Mouse (Mus musculus): Measurements from ENCODE around the gene Grb7. TPM values are rescaled to one million over a fixed set of nuclear protein-coding genes. Genes with fewer than 3 reads are reported as not detected.

Gene Grb7
- polyA plus RNA-seq, 1 experiment, result 137 TPM

DNA sequence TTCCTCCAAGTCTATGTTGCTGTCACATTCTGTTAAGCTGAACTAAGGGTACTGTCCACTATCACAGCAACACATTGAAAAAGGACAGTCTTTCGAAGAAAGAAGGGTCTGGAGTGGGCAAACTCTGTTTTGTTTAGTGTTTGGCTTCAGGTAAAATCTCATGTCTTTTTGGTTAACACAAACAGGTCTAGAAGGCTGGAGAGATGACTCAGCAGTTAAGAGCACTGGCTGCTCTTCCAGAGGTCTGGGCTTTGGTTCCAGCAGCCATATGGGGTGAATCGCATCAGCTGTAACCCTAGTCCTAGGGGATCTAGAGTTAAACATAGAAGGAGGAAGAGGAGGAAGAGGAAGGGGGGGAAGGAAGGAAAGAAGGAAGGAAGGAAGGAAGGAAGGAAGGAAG lies 39.6 kb downstream of the Grb7 start:
- no peak for TF ChIP-seq CTCF (IDR thresholded peaks at IDR 0.05; ENCODE audit: extremely low read depth, insufficient read length, insufficient replicate concordance, low read depth, low read length)
- no peak for TF ChIP-seq POLR2A (IDR thresholded peaks at IDR 0.05; ENCODE audit: low read depth, low read length)
- Histone ChIP-seq H3K4me1 (ENCODE audit: control insufficient read depth, insufficient read depth, insufficient read length, low read length) (no peaks in the 10 kb centered on the region), H3K27ac (ENCODE audit: insufficient read depth, low read depth, low read length) (no peak overlapping the region), H3K27me3 (ENCODE audit: control insufficient read depth, insufficient read depth, low read length) (no peaks in the 10 kb centered on the region), H3K4me3 (ENCODE audit: low read depth, low read length) (no peak overlapping the region), H3K36me3 (ENCODE audit: control insufficient read depth, insufficient read depth, low read length) (no peaks in the 10 kb centered on the region)
- WGBS, result 89% methylated on average over 2 of the region's 2 CpGs

DNA sequence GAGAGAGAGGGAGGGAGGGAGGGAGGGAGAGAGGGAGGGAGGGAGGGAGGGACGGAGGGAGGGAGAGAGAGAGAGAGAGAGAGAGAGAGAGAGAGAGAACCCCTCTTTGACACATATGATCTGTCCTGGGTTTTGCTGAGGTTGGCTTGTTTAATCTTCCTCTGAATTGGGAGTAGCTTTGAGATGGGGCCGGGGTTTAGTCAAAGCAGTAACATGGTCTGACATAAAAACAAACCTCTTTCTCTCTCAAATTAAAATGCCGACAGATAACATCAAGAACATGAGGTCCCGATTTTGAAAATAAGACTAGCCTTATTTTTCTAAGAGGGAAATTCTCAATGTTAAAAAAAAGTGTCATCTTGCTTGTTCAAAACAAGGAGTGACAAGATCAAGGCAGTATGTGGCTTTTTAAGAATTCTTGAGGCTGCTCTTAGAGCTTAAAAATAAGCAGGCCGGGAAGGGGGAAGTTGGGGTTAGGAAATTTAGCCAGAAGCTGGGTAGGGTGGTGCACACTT lies 41.4 kb downstream of the Grb7 start:
- Histone ChIP-seq H3K36me3 (ENCODE audit: control insufficient read depth, insufficient read depth, low read length) (no peaks in the 10 kb centered on the region), H3K27ac (ENCODE audit: insufficient read depth, low read depth, low read length) (no peak overlapping the region), H3K4me1 (ENCODE audit: control insufficient read depth, insufficient read depth, insufficient read length, low read length) (no peaks in the 10 kb centered on the region), H3K4me3 (ENCODE audit: low read depth, low read length) (no peak overlapping the region), H3K27me3 (ENCODE audit: control insufficient read depth, insufficient read depth, low read length) (no peaks in the 10 kb centered on the region)
- 66% methylated on average over 5 of the region's 5 CpGs for WGBS
- TF ChIP-seq POLR2A (IDR thresholded peaks at IDR 0.05; ENCODE audit: low read depth, low read length), result no peak
- no peak for TF ChIP-seq CTCF (IDR thresholded peaks at IDR 0.05; ENCODE audit: extremely low read depth, insufficient read length, insufficient replicate concordance, low read depth, low read length)

DNA sequence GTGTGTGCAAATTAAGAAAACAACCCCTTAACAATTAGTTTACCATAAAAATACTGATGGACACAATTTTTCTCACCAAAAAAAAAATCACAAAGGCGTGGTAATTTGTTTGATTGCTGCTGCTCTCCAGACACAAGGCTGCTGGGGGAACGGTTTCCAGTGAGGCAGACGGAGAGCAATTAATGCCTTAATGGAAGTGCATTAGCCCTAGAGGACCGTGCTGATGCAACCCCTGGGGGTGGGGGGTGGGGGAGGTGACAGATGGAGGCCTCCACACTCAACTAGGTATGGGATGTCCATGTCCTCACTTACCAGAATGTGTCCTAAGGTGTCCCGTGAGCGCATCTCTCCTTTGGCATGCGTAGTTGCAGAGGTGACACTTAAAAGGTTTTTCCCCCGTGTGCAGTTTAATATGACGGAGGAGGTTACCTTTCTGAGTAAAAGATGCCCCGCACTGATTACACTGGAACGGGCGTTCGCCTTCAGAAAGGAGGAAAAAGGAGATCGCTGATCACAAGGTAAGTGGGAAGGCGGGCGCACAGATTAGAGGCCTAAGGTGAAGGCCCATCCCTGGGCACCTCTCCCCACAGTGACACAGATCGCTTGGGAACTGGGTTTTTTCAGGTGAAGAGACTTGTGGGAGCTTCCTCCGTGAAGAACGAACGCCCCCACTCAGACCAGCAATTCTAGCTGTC lies 42.5 kb downstream of the Grb7 start:
- TF ChIP-seq POLR2A (IDR thresholded peaks at IDR 0.05; ENCODE audit: low read depth, low read length), result no peak
- TF ChIP-seq CTCF (IDR thresholded peaks at IDR 0.05; ENCODE audit: extremely low read depth, insufficient read length, insufficient replicate concordance, low read depth, low read length), result no peak
- H3K27ac ChIP-seq (ENCODE audit: insufficient read depth, low read depth, low read length), result no peak overlapping the region
- no peak overlapping the region for H3K4me3 ChIP-seq (ENCODE audit: low read depth, low read length)
- no peaks in the 10 kb centered on the region for H3K36me3 ChIP-seq (ENCODE audit: control insufficient read depth, insufficient read depth, low read length)
- 68% methylated on average over 20 of the region's 20 CpGs for WGBS
- no peaks in the 10 kb centered on the region for H3K4me1 ChIP-seq (ENCODE audit: control insufficient read depth, insufficient read depth, insufficient read length, low read length)
- no peaks in the 10 kb centered on the region for H3K27me3 ChIP-seq (ENCODE audit: control insufficient read depth, insufficient read depth, low read length)

DNA sequence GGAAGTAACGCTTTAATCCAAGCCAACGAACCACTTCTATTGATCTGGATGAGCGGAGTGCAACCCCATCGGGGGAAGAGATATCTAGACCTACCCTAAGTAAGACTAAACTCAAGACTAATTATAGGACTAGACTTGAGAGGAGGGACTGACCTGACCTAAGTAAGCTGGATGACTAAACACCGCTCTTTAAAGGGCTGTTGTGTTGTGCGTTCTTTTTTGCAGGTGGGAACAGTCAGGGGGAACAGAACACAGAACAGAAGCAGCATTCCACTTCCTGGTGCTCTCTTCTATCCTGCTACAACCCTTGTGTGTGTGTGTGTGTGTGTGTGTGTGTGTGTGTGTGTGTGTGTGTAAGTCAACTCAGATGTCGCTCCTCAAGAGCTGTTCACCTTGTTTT lies 45.4 kb downstream of the Grb7 start:
- H3K4me1 ChIP-seq (ENCODE audit: control insufficient read depth, insufficient read depth, insufficient read length, low read length), result no peaks in the 10 kb centered on the region
- no peak for TF ChIP-seq POLR2A (IDR thresholded peaks at IDR 0.05; ENCODE audit: low read depth, low read length)
- TF ChIP-seq CTCF (IDR thresholded peaks at IDR 0.05; ENCODE audit: extremely low read depth, insufficient read length, insufficient replicate concordance, low read depth, low read length), result no peak

DNA sequence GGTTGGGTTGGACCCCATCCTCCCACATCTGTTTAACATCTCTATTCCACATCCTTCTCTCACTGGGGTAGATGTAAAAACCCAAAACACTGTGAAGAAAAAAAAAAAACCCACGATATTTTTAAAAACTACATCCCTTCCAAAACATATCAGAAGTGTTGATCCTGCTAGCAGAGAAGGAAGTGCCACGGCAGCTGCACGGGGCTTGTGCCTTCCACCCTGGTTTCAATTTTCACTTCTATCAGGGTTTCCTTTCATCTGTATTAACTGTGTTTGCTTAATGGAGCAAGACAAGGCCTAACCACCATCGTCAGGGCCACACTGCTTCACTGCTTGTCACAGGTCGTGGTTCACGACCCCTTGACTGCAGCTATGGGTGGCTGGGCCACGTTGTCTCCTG lies 46.8 kb downstream of the Grb7 start:
- no peaks in the 10 kb centered on the region for H3K4me1 ChIP-seq (ENCODE audit: control insufficient read depth, insufficient read depth, insufficient read length, low read length)
- H3K36me3 ChIP-seq (ENCODE audit: control insufficient read depth, insufficient read depth, low read length), result no peaks in the 10 kb centered on the region
- H3K27me3 ChIP-seq (ENCODE audit: control insufficient read depth, insufficient read depth, low read length), result no peaks in the 10 kb centered on the region
- peak overlapping the region; percentile 40 for H3K27ac ChIP-seq (ENCODE audit: insufficient read depth, low read depth, low read length)
- no peak overlapping the region for H3K4me3 ChIP-seq (ENCODE audit: low read depth, low read length)
- TF ChIP-seq POLR2A (IDR thresholded peaks at IDR 0.05; ENCODE audit: low read depth, low read length), result no peak
- TF ChIP-seq CTCF (IDR thresholded peaks at IDR 0.05; ENCODE audit: extremely low read depth, insufficient read length, insufficient replicate concordance, low read depth, low read length), result no peak
- WGBS, result 20% methylated on average over 7 of the region's 7 CpGs

More for the DNA sequence above, 45.4 kb downstream of the Grb7 start:
- no peak overlapping the region for H3K27ac ChIP-seq (ENCODE audit: insufficient read depth, low read depth, low read length)
- WGBS, result 80% methylated on average over 7 of the region's 7 CpGs
- no peaks in the 10 kb centered on the region for H3K27me3 ChIP-seq (ENCODE audit: control insufficient read depth, insufficient read depth, low read length)
- no peak overlapping the region for H3K4me3 ChIP-seq (ENCODE audit: low read depth, low read length)
- H3K36me3 ChIP-seq (ENCODE audit: control insufficient read depth, insufficient read depth, low read length), result no peaks in the 10 kb centered on the region

DNA sequence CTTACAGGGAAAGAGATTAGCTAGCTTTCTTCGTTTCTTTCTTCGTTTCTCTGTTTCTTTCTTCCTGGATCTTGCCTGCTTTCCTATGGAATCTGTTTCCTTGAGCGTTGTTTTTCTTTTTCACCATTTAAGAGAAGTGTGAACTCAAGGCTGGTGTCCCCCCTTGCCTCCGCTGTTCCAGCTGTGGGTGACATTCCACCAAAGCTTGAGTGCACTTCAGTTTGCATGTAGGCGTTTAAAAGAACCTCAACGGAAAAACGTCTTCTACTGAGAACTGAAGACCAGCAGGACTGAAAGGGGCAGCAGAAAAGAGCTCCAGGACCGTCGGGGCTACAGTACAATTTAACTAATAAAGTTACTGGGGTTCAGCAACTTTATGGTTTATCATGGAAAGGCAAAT lies 47.2 kb downstream of the Grb7 start:
- peak overlapping the region; percentile 40 for H3K27ac ChIP-seq (ENCODE audit: insufficient read depth, low read depth, low read length)

DNA sequence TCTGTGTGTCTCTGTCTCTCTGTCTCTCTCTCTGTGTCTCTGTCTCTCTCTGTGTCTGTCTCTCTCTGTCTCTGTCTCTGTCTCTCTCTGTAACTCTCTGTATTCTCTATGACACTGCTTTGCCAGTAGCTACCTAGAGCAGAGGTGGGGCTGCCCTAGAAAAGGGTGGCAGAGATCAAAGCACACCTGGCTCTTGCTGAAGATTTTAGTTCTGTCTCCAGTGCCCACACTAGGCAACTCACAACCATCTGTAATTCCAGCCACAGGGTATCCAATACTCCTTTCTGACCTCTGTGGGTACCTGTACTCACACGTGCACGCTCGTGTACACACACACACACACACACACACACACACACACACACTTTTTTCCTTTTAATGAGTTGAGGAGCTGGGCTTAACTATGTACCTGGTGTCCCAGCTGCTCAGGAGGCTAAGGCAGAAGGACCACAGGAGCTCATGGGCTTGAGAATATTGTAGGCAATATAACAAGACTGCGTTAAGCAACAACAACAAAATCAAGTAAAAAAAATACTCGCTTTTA lies 49.1 kb downstream of the Grb7 start:
- H3K27ac ChIP-seq (ENCODE audit: insufficient read depth, low read depth, low read length), result no peak overlapping the region
- no peak for TF ChIP-seq CTCF (IDR thresholded peaks at IDR 0.05; ENCODE audit: extremely low read depth, insufficient read length, insufficient replicate concordance, low read depth, low read length)
- no peak for TF ChIP-seq POLR2A (IDR thresholded peaks at IDR 0.05; ENCODE audit: low read depth, low read length)
- no peak overlapping the region for H3K4me3 ChIP-seq (ENCODE audit: low read depth, low read length)
- 82% methylated on average over 5 of the region's 5 CpGs for WGBS
- H3K4me1 ChIP-seq (ENCODE audit: control insufficient read depth, insufficient read depth, insufficient read length, low read length), result no peaks in the 10 kb centered on the region
- H3K27me3 ChIP-seq (ENCODE audit: control insufficient read depth, insufficient read depth, low read length), result no peaks in the 10 kb centered on the region
- H3K36me3 ChIP-seq (ENCODE audit: control insufficient read depth, insufficient read depth, low read length), result no peaks in the 10 kb centered on the region

More for the DNA sequence above, 47.2 kb downstream of the Grb7 start:
- H3K4me3 ChIP-seq (ENCODE audit: low read depth, low read length), result no peak overlapping the region
- no peaks in the 10 kb centered on the region for H3K27me3 ChIP-seq (ENCODE audit: control insufficient read depth, insufficient read depth, low read length)
- H3K4me1 ChIP-seq (ENCODE audit: control insufficient read depth, insufficient read depth, insufficient read length, low read length), result no peaks in the 10 kb centered on the region
- H3K36me3 ChIP-seq (ENCODE audit: control insufficient read depth, insufficient read depth, low read length), result no peaks in the 10 kb centered on the region
- TF ChIP-seq POLR2A (IDR thresholded peaks at IDR 0.05; ENCODE audit: low read depth, low read length) (no peak), CTCF (IDR thresholded peaks at IDR 0.05; ENCODE audit: extremely low read depth, insufficient read length, insufficient replicate concordance, low read depth, low read length) (no peak)
- 72% methylated on average over 9 of the region's 9 CpGs for WGBS

Data from small intestine, adult 2 months (tissue).